Mouse (Mus musculus) midbrain, postnatal 0 days (tissue): ENCODE measurements around the gene Gsg1. TPM values are rescaled to one million over a fixed set of nuclear protein-coding genes. Genes with fewer than 3 reads are reported as not detected.

Source experiments
- ATAC-seq: fragments of 200-750 bp; cut with Nextera tagmentation; 2 replicates; pipeline ENCODE4 v1.8.0; 2017; ENCODE audit warnings: moderate number of reproducible peaks, mild to moderate bottlenecking, moderate TSS enrichment, moderate library complexity; ENCODE audit not compliant: low FRiP score
- DNase-seq: peaks from one replicate; pipeline ENCODE4 v3.0.0-alpha.2; 2015; ENCODE audit warnings: low spot score
- H3K27ac ChIP-seq: fragments of 300-500 bp; sonication (generic); 2 replicates; pipeline ENCODE4 v1.5.1; 2014; ENCODE audit warnings: low read depth, mild to moderate bottlenecking, low read length, mixed read lengths
- H3K27me3 ChIP-seq: fragments of 300-500 bp; sonication (generic); 2 replicates; pipeline ENCODE4 v1.6.1; 2014; ENCODE audit warnings: low read length, control low read depth, mixed read lengths; ENCODE audit not compliant: insufficient read depth
- H3K36me3 ChIP-seq: fragments of 300-500 bp; sonication (generic); 2 replicates; pipeline ENCODE4 v1.6.1; 2014; ENCODE audit warnings: low read length, control low read depth, mixed read lengths; ENCODE audit not compliant: insufficient read depth
- H3K4me1 ChIP-seq: fragments of 300-500 bp; sonication (generic); 2 replicates; pipeline ENCODE4 v1.6.1; 2014; ENCODE audit warnings: mild to moderate bottlenecking, control low read depth, antibody characterized with exemption, low read length, mixed read lengths; ENCODE audit not compliant: insufficient read depth
- H3K4me2 ChIP-seq: fragments of 300-500 bp; sonication (generic); 2 replicates; pipeline ENCODE4 v1.6.1; 2014; ENCODE audit warnings: low read depth, mild to moderate bottlenecking, low read length, mixed read lengths; ENCODE audit not compliant: poor library complexity, severe bottlenecking
- H3K4me3 ChIP-seq: fragments of 300-500 bp; sonication (generic); 2 replicates; pipeline ENCODE4 v1.5.1; 2014; ENCODE audit warnings: low read depth, mild to moderate bottlenecking, low read length, moderate library complexity
- H3K9ac ChIP-seq: fragments of 300-500 bp; sonication (generic); replicated peaks from 2 replicates; pipeline ENCODE4 v1.6.1; 2014; ENCODE audit warnings: mild to moderate bottlenecking, low read length, moderate library complexity, mixed read lengths; ENCODE audit not compliant: poor library complexity, severe bottlenecking
- H3K9me3 ChIP-seq: fragments of 300-500 bp; sonication (generic); 2 replicates; pipeline ENCODE4 v1.6.1; 2016; ENCODE audit warnings: low read length, control low read depth
- CTCF ChIP-seq: IDR thresholded peaks from 2 replicates; pipeline ENCODE4 v1.5.1; 2016; ENCODE audit warnings: antibody characterized with exemption, mild to moderate bottlenecking
- WGBS: fragments of 180-500 bp; shearing (Covaris S2); extraction: QIAGEN DNeasy Blood & Tissue Kit; methylation state at CpG from one replicate; pipeline ENCODE4 v1.1.7; 2014; 5-methylcytosine and 5-hydroxymethylcytosine counted together
- polyA plus RNA-seq: library from polyadenylated mRNA; unstranded; fragments of >200 nt; fragmentation: Nextera tagmentation; extraction: Ambion mirVana; gene quantifications from 2 replicates; pipeline ENCODE4 v1.2.1, GENCODE M21; 2015
- total RNA-seq: library from RNA; depleted of rRNA; stranded (reverse); fragments of >200 nt; gene quantifications from 2 replicates; pipeline ENCODE4 v1.2.3, GENCODE M21; 2014

Gsg1 gene
- total and polyA plus RNA-seq, 2 experiments from 2014 or later: 0.17 to 2.6 TPM

GRCm38 (mm10) chr6:135212666-135213065 lies 41.5 kb downstream of the Gsg1 start:
- Histone ChIP-seq H3K9ac (no peak overlapping the region), H3K4me2 (no peak overlapping the region), H3K4me3 (no peak overlapping the region), H3K4me1 (no peaks in the 10 kb centered on the region), H3K36me3 (peaks cover 30% of the 10 kb centered on the region), H3K27ac (no peak overlapping the region), H3K9me3 (no peaks in the 10 kb centered on the region), H3K27me3 (no peaks in the 10 kb centered on the region)
- no peak for TF ChIP-seq CTCF
- 38% methylated on average over 2 of the region's 2 CpGs for WGBS
- ATAC-seq (no peak), DNase-seq (no peak)

- TF ChIP-seq CTCF: no peak
- Histone ChIP-seq H3K4me1 (no peaks in the 10 kb centered on the region), H3K9me3 (no peaks in the 10 kb centered on the region), H3K27me3 (no peaks in the 10 kb centered on the region), H3K4me2 (no peak overlapping the region), H3K27ac (no peak overlapping the region), H3K9ac (no peak overlapping the region), H3K36me3 (peaks cover 19% of the 10 kb centered on the region), H3K4me3 (no peak overlapping the region)
- DNase-seq: no peak
- WGBS: 67% methylated on average over 7 of the region's 7 CpGs
- ATAC-seq: no peak
Measured at GRCm38 (mm10) chr6:135211169-135211568, 43.0 kb downstream of the Gsg1 start.

GRCm38 (mm10) chr6:135206909-135207308 lies 47.2 kb downstream of the Gsg1 start:
- peak; percentile 42 for DNase-seq
- H3K27ac ChIP-seq: peak overlapping the region; percentile 39; the same call in 1 of the 2 replicates

GRCm38 (mm10) chr6:135205802-135206201 lies 48.3 kb downstream of the Gsg1 start:
- WGBS: 96% methylated on average over 4 of the region's 4 CpGs
- H3K4me2 ChIP-seq: no peak overlapping the region
- DNase-seq: no peak
- no peak for TF ChIP-seq CTCF
- H3K36me3 ChIP-seq: no peaks in the 10 kb centered on the region; the same call in 1 of the 2 replicates
- no peak for ATAC-seq
- no peak overlapping the region for H3K27ac ChIP-seq
- no peak overlapping the region for H3K9ac ChIP-seq
- no peaks in the 10 kb centered on the region for H3K9me3 ChIP-seq
- H3K4me3 ChIP-seq: no peak overlapping the region
- no peaks in the 10 kb centered on the region for H3K27me3 ChIP-seq
- no peaks in the 10 kb centered on the region for H3K4me1 ChIP-seq

More at GRCm38 (mm10) chr6:135206909-135207308, 47.2 kb downstream of the Gsg1 start:
- Histone ChIP-seq H3K36me3 (peaks cover 5% of the 10 kb centered on the region; the same call in 1 of the 2 replicates), H3K4me3 (no peak overlapping the region), H3K4me1 (no peaks in the 10 kb centered on the region), H3K4me2 (no peak overlapping the region), H3K27me3 (no peaks in the 10 kb centered on the region), H3K9ac (no peak overlapping the region), H3K9me3 (no peaks in the 10 kb centered on the region)
- WGBS: 25% methylated on average over 8 of the region's 8 CpGs
- no peak for TF ChIP-seq CTCF
- no peak for ATAC-seq

GRCm38 (mm10) chr6:135204869-135205268 lies 49.3 kb downstream of the Gsg1 start:
- 60% methylated on average over 4 of the region's 4 CpGs for WGBS
- Histone ChIP-seq H3K4me1 (no peaks in the 10 kb centered on the region), H3K4me2 (no peak overlapping the region), H3K36me3 (no peaks in the 10 kb centered on the region; the same call in 1 of the 2 replicates), H3K4me3 (no peak overlapping the region), H3K9me3 (no peaks in the 10 kb centered on the region), H3K27me3 (no peaks in the 10 kb centered on the region), H3K9ac (no peak overlapping the region), H3K27ac (peak overlapping the region; percentile 62; the same call in 1 of the 2 replicates)
- ATAC-seq (no peak), DNase-seq (no peak)
- no peak for TF ChIP-seq CTCF

- H3K27ac ChIP-seq: peak overlapping the region; percentile 62; the same call in 1 of the 2 replicates
- 59% methylated on average over 6 of the region's 6 CpGs for WGBS
- peaks cover 7% of the 10 kb centered on the region; the same call in 1 of the 2 replicates for H3K4me1 ChIP-seq
- no peak overlapping the region for H3K4me2 ChIP-seq
- TF ChIP-seq CTCF: no peak
- H3K4me3 ChIP-seq: no peak overlapping the region
- no peaks in the 10 kb centered on the region for H3K36me3 ChIP-seq
- no peaks in the 10 kb centered on the region for H3K27me3 ChIP-seq
- DNase-seq (peak; percentile 70), ATAC-seq (peak; percentile 69)
- H3K9me3 ChIP-seq: no peaks in the 10 kb centered on the region
- no peak overlapping the region for H3K9ac ChIP-seq
Measured at GRCm38 (mm10) chr6:135203737-135204136, 50.4 kb downstream of the Gsg1 start.
